Mouse (Mus musculus) cerebellum, postnatal 25 days (tissue): ENCODE data around the gene Ccsap.
A peak's percentile ranks its signal among the peaks of the same experiment; 100 is the strongest.

Source experiments
- DNase-seq, 2 experiments: peaks; one replicate each; pipeline ENCODE4 v3.0.0; 2021; ENCODE audit warnings: mixed read lengths in 2 of 2

Gene Ccsap

GRCm38 (mm10) chr8:123877865-123878264 is 17.9 kb upstream of the Ccsap start:
- no peak for DNase-seq

GRCm38 (mm10) chr8:123874324-123874723 is 14.3 kb upstream of the Ccsap start:
- DNase-seq = no peak

DNA sequence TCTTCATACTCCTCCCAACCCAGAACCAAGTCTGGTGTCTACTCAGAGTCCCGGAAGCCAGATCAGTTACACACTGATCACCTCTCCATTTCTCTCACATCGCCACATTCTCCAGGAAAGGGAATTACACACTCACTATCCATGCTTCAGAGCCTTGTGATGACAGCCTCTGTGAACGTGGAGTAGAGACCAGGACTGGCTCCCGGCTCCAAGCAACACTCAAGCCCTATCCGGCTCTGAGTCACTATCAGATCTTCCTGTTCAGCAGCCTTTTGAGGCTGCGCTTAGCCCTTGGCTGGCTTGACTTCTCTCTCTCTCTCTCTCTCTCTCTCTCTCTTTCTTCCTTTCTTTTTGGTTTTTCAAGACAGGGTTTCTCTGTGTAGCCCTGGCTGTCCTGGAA is 13.4 kb upstream of the Ccsap start:
- DNase-seq = no peak

DNA sequence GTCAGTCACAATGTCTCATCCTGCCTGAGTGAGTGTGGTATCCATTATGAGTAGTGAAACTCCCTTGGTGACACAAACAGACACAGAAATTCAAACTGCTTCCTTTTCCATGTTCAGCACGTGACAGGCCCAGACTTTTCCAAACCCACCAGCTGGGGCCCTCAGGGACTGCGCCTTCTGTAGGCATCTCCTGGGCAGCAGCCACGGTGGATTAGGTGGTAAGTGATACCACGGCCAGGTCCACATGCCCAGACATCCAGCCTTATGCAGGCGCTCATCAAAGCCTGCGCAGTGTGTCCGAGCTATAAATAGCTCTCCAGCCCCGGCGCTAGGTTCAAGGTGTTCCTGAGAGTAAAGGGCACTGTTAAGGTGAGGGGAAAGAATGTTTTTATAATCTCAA is 12.0 kb upstream of the Ccsap start:
- peak in 1 of 2 experiments; percentile 29 for DNase-seq

DNA sequence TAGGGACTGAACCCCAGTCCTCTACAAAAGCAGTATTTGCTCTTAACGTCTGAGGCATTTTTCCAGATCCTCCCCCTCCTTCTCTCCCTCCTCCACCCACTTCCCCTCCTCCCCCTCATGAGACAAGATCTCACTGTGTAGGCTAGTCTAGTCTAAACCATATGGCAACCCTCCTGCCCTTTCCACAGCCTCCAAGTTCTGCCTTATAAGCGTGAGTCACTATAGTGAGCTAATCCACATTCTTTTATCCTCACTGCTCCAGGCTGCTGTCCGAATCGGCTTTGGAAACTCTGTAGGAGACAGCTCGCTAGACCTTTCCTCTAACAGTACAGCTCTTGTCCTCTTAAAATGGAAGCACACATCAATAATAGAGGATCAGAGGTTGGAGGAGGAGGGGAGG is 7.0 kb upstream of the Ccsap start:
- no peak for DNase-seq

DNA sequence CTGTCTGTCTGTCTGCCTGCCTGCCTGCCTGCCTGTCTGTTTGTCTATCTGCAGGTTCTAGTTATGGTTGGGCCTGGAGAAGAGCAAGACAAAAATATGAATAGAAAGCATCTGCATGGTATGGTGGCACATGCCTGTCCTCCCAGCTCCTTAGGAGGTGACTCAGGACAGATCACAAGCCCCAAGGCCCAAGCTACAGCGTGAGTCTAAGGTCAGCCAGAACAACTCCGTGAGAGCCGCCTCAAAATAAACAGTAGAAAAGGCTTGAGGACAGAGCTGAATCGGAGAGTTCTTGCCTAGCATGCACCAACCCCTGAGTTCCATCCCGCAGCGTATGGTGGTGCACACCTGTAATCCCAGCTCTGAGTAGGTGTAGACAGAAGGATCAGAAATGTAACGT is 5.8 kb upstream of the Ccsap start:
- no peak for DNase-seq

- no peak for DNase-seq
Measured at GRCm38 (mm10) chr8:123860386-123860785, 377 bp upstream of the Ccsap start.

DNA sequence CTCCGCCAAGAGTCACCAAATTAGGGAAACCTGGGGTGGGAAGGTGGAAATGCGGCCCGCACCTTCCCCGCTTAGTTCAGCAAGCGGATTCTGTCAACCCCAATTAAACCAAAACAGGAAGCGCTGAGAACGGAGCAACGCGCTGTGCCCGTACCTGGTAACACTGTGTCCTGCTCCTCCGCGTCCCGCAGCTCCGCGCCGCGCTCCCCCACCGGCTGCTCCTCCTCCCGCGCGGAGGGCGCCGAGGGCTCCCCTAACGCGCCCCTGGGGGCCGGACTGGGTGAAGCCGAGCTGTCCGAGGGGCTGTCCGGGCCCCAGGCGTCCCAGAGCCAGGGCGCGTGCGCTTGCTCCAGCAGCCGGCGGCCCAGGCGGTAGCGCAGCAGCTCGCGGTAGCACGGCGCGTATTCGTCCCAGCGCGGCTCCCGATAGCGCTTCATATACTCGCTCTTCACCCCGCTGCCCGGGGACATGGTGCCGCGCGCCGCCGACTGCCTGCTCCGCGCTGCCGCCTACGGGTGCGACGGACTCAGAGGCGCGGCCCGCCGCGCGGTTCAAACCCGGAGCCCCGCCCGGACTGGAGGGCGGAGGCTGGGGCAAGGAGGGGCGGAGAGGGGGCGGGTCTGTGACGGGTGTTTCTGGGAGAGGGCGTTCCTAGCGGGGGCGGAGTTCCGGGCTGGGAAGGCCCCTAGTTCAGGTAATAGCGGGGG is 915 bp downstream of the Ccsap start:
- peak; percentile 95 to 97 for DNase-seq

DNA sequence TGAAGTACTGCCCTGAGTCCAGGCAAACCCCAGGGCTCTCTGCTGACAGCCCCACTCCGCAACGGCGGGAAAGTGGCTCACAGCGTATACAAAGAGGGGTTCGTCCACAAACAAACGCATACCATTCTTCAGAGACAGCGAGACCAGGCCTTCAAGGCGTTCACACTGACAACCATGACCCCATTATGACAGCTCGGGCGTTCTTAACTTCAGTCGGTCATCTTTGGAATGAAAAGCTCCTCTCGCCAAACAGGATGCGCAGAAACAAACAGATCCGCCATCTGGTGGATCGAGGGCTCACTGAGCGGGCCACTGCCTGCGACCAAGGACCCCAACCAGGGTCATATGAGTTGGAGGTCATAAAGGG is 1.5 kb downstream of the Ccsap start:
- DNase-seq = peak in 1 of 2 experiments; percentile 64

DNA sequence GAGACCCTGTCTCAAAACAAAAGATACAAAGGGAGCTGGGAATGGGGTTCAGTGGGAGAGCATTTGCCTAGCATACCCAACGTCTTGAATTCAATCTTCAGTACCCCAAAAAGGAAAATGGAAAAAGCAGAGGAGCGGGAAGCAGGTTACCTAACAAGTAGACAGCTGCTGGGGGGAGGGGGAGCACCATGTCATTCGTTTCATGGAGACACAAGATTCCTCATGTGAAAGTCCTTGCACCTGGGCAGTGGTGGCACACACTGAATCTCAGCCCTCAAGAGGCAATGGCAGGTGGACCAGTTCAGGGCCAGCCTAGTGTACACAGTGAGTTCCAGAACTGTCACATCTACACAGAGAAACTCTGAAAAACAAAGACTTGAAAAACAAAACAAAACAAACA is 2.6 kb downstream of the Ccsap start:
- DNase-seq = peak in 1 of 2 experiments; percentile 56

- no peak for DNase-seq
Measured at GRCm38 (mm10) chr8:123854733-123855475, 5.1 kb downstream of the Ccsap start.

DNA sequence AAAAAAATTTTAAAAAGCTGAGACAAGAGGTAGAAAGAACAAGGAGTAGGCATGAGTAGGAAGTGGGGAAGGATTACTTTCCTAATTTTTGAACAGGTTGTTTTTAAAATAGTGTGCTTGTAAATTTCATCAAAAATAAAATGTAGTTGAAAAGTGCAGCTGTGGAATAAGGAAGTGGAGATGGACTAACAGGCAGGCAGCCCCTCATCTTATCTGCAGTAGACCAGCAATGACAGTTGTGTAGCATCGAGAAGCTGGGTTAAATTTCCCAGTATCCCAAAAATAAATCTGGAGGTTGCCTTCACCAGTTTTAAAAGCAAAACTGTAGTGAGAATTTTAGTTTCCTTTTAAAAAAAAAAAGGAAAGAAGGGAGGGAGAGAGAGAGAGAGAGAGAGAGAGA is 5.8 kb downstream of the Ccsap start:
- no peak for DNase-seq

DNA sequence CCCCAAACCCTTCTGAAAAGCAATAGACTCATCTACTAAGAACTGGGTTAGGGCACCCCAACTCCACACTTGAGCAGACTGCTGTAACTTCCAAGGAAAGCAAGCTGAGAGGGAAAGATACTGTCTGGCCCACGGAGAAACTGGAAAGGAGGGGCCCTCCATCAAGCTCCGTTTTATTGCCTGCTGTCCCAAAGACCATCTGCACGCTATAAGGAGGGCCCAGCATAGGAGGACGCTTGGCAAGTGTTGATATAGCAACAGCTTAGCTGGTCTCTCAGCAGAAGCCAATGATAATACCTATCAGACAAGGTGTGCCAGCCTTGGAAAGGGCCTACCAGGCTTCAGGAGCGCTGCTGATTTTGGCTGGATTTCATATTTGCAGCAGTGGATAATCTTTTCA is 8.4 kb downstream of the Ccsap start:
- peak; percentile 50 to 63 for DNase-seq

- no peak for DNase-seq
Measured at GRCm38 (mm10) chr8:123849352-123849751, 10.7 kb downstream of the Ccsap start.

GRCm38 (mm10) chr8:123847546-123847945 is 12.5 kb downstream of the Ccsap start:
- DNase-seq = peak; percentile 61 to 72

DNA sequence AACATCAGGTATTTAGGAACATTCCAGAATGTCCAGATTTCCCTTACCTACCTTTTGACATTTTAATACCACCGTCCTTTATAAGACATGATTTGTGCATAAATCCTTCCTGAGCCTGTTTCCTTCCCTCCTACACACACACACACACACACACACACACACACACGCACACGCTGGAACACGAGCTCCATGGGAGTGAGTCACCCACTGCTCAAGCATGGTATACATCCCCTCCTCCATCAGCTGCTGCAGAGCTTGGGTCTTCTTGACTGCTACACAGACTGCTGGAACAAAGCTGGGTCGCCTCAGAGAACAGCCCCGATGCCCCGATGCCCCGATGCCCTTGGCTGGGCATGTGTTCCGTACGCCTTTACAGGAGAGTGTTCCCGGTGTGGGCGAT is 13.5 kb downstream of the Ccsap start:
- peak; percentile 36 to 44 for DNase-seq

GRCm38 (mm10) chr8:123845991-123846390 is 14.0 kb downstream of the Ccsap start:
- DNase-seq = peak in 1 of 2 experiments; percentile 29

DNA sequence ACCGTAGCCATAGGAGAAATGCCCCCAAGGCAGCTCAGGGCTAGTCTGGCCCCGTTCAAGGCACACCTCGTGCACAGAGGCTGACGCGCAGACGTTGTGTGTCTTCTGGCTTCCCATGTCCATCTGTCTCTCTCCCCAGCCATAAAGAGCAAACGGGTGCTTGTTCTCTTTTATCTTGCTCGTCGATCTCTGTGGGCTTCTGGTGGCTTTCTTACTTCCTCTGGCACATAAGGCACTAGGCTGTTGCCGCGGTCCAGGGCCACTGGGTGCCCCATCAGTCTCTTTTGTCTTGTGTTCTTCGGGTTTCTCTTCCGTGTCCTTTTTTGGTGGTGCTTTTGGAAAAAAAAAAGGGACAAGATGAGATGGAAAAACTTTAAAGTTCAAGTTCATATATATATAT is 14.9 kb downstream of the Ccsap start:
- DNase-seq = peak; percentile 19 to 23

GRCm38 (mm10) chr8:123844341-123844740 is 15.7 kb downstream of the Ccsap start:
- no peak for DNase-seq

GRCm38 (mm10) chr8:123842086-123842485 is 17.9 kb downstream of the Ccsap start:
- peak in 1 of 2 experiments; percentile 17 for DNase-seq

DNA sequence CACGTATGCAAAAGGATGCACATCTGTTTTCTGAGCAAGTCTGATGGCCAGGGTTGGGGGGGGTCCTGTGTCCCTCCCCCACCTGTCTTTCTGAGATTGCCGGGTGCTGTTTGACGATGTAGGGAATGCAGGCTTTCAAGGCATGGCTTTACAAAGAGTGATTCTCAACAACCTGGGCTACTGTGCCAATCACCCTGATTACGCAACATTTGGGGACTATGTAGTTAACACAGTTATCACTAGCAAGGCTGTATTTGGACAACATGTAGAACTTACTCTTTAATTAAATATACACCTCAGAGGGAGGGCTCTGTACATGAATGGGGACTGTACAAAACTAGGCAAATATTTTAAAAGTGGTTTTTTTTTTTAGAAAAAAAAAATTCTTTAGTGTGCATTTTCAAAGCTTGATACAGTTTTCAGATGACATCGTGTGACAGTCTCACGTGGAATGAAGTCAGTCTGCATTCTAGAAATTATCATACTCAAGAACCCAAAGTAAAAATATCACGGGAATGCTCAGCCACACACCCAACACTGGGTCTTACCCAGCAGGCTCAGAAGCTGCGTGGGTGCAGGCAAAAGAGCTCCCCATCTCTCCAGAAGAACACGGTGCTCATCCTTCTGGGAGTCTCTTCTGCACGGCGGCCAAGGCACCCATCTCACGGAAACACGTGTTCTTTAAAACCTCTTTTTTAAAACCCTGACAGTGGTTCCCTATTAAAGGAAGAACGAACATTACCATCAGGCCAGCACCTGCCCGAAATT is 19.2 kb downstream of the Ccsap start:
- peak in 1 of 2 experiments; percentile 11 for DNase-seq

GRCm38 (mm10) chr8:123838496-123838895 is 21.5 kb downstream of the Ccsap start:
- DNase-seq = no peak

- DNase-seq = peak in 1 of 2 experiments; percentile 58
Measured at GRCm38 (mm10) chr8:123836354-123836753, 23.7 kb downstream of the Ccsap start.

- DNase-seq = peak; percentile 83 to 90
Measured at GRCm38 (mm10) chr8:123835451-123835850, 24.6 kb downstream of the Ccsap start.
